Mouse (Mus musculus): ENCODE measurements around the gene Mindy1. TPM values are rescaled to one million over a fixed set of nuclear protein-coding genes. Genes with fewer than 3 reads are reported as not detected.

The Mindy1 gene
- polyA plus RNA-seq, 1 experiment from 2014 or later: 126 TPM

- no peaks in the 10 kb centered on the region for H3K79me2 ChIP-seq (ENCODE audit: inconsistent target)
- H3K36me3 ChIP-seq (ENCODE audit: inconsistent target): peaks cover 22% of the 10 kb centered on the region; the same call in 1 of the 2 replicates
- WGBS (ENCODE audit: missing documents): 95% methylated on average over 5 of the region's 5 CpGs
- H3K4me3 ChIP-seq (ENCODE audit: inconsistent target): no peak overlapping the region
- H3K27ac ChIP-seq: no peak overlapping the region
These were observed 30.8 kb upstream of the Mindy1 start for GRCm38 (mm10) chr3:95250361-95250760.

- no peak within 1 kb of the TSS for H3K27ac ChIP-seq
- 63% methylated on average over 7 of the region's 7 CpGs for WGBS (ENCODE audit: missing documents)
- peaks cover 26% of the 10 kb centered on the region; the same call in 1 of the 2 replicates for H3K36me3 ChIP-seq (ENCODE audit: inconsistent target)
- H3K79me2 ChIP-seq (ENCODE audit: inconsistent target): no peaks in the 10 kb centered on the region
- H3K4me3 ChIP-seq (ENCODE audit: inconsistent target): no peak within 1 kb of the TSS
These were observed 30.2 kb upstream of the Mindy1 start, which contains the start of gene Bnipl for GRCm38 (mm10) chr3:95250783-95251424. Gene Bnipl (minus strand): TSS chr3:95251193.

DNA sequence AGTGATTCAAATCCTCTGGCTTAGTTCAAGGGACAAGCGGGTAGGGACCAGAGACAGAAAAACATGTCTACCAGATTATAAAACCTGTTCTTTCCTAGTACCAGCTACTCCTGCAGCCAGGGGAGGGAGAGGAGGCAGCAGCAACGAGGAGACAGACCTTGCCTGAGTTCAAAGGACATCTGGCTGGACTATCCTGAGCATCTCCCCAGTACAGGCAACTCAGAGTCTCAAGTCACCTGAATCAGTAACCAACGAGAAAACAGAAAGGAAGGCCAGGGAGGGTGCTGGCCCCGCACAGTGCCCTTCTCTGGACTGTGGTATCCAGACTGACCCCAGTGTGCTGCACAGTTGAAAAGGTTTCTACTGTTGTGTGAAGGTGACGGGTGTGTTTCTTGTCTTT, 24.2 kb upstream of the Mindy1 start:
- Histone ChIP-seq H3K27ac (no peak overlapping the region), H3K79me2 (ENCODE audit: inconsistent target) (no peaks in the 10 kb centered on the region), H3K36me3 (ENCODE audit: inconsistent target) (peaks cover 65% of the 10 kb centered on the region), H3K4me3 (ENCODE audit: inconsistent target) (no peak overlapping the region)
- WGBS (ENCODE audit: missing documents): 92% methylated on average over 5 of the region's 5 CpGs

DNA sequence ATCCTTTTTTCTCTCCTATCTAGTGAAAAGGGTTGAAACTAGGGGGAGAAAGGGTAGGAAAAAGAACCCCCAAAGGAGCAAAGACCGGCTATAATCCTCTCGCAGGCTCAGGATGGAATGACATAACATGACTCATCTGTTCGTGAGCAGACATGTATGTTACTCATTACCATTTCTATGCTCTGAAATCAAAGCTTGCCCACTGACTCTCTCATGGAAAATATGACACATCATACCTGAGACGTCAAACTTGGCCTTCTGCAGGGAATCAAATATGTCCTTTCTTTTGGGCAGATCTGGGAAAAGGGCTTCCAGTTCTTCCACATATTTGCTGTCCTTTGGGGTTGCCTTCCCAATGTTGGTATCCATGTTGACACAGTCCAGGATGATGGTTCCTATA, 19.2 kb upstream of the Mindy1 start:
- Histone ChIP-seq H3K27ac (no peak overlapping the region), H3K79me2 (ENCODE audit: inconsistent target) (no peaks in the 10 kb centered on the region), H3K36me3 (ENCODE audit: inconsistent target) (peaks cover 41% of the 10 kb centered on the region), H3K4me3 (ENCODE audit: inconsistent target) (no peak overlapping the region)
- WGBS (ENCODE audit: missing documents): 91% methylated on average over 4 of the region's 4 CpGs

DNA sequence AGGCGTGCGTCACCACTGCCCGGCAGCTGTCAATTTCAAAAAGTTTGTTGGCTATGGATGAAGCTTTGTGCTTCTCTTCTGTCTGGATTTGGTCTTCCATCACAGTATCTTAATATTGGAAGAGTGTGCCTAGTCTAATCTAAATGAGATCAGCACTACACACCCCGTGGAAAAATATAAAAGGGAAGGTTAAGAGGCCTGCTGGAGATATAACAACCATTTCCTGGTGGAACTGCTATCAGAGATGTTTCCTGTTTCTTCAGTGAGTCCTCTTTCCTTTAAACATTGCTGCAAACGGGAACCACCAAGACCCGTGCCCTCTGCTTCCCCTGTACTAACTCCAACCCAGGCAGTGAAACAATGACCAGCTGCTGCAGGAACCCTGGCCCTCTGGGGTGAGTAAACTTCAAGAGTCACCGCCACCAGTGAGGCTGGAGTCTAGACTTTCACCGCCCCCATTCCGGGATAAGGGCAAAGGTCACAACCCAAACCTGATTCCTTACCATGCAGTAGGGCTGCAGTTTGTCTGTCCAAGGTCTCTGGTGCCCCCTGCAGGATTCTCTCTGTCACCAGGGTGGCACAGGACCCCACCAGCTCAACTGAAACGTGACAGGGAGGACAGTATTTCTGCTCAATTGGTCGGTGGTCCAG, 17.9 kb upstream of the Mindy1 start:
- Histone ChIP-seq H3K79me2 (ENCODE audit: inconsistent target) (no peaks in the 10 kb centered on the region), H3K27ac (peak overlapping the region; percentile 46), H3K36me3 (ENCODE audit: inconsistent target) (peaks cover 42% of the 10 kb centered on the region), H3K4me3 (ENCODE audit: inconsistent target) (no peak overlapping the region)
- 32% methylated on average over 11 of the region's 11 CpGs for WGBS (ENCODE audit: missing documents)

GRCm38 (mm10) chr3:95264724-95265123, 16.4 kb upstream of the Mindy1 start:
- no peaks in the 10 kb centered on the region; the same call in 1 of the 2 replicates for H3K79me2 ChIP-seq (ENCODE audit: inconsistent target)
- no peak overlapping the region for H3K4me3 ChIP-seq (ENCODE audit: inconsistent target)
- H3K36me3 ChIP-seq (ENCODE audit: inconsistent target): peaks cover 30% of the 10 kb centered on the region
- 87% methylated on average over 1 of the region's 1 CpGs for WGBS (ENCODE audit: missing documents)
- no peak overlapping the region for H3K27ac ChIP-seq

DNA sequence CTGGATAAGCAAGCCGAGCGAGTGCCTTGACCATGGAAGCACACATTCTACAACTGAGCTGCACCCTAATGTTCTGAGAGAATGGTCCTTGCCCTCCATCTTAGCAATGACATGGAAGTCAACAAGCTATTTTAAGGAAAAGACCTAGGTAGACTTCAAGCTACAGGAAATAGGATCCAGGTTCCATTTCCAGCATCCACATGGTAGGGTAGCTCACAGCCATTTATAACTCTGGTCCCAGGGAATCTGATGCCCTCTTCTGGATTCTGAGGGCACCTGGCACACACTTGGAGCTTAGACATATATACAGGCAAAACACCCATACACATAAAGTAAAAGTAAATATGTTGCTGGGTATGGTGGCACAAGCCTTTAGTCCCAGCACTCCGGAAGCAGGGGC, 15.1 kb upstream of the Mindy1 start:
- WGBS (ENCODE audit: missing documents): 94% methylated on average over 3 of the region's 3 CpGs
- Histone ChIP-seq H3K4me3 (ENCODE audit: inconsistent target) (no peak overlapping the region), H3K36me3 (ENCODE audit: inconsistent target) (peaks cover 30% of the 10 kb centered on the region), H3K79me2 (ENCODE audit: inconsistent target) (peaks cover 4% of the 10 kb centered on the region; the same call in 1 of the 2 replicates), H3K27ac (no peak overlapping the region)

GRCm38 (mm10) chr3:95267855-95268254, 13.3 kb upstream of the Mindy1 start:
- H3K79me2 ChIP-seq (ENCODE audit: inconsistent target): peaks cover 20% of the 10 kb centered on the region; the same call in 1 of the 2 replicates
- peaks cover 26% of the 10 kb centered on the region for H3K36me3 ChIP-seq (ENCODE audit: inconsistent target)
- H3K27ac ChIP-seq: no peak overlapping the region
- no peak overlapping the region for H3K4me3 ChIP-seq (ENCODE audit: inconsistent target)

GRCm38 (mm10) chr3:95269789-95270188, 11.4 kb upstream of the Mindy1 start:
- 98% methylated on average over 5 of the region's 5 CpGs for WGBS (ENCODE audit: missing documents)

DNA sequence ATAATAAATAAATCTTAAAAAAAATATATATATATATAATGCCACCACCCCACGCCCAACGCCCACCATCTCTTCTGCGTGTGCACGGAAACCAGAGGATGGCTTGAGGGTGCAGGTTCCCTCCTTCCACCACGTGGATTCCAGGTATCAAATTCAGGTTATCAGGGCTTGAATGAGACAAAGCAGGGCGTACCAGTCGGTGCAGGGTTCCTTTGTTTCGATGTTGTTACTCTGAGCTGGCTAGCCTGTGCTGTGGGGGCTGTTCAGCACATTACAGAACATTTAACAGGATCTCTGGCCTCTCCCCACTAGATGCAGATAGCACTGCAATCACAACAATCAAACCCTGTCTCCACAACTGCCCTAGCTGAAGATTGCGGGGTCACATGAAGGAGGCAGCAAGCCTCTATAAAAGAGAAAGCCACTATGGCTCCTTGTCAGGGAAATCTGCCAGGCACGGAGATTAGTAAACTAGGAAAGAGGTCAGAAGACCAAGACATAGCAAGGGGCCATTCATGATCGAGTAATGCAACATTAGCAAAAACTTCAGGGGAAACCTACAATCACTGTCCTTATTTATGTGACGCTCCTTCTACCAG, 10.3 kb upstream of the Mindy1 start:
- WGBS (ENCODE audit: missing documents): 97% methylated on average over 12 of the region's 12 CpGs
- Histone ChIP-seq H3K27ac (no peak overlapping the region), H3K79me2 (ENCODE audit: inconsistent target) (peaks cover 48% of the 10 kb centered on the region; the same call in 1 of the 2 replicates), H3K36me3 (ENCODE audit: inconsistent target) (peaks cover 26% of the 10 kb centered on the region), H3K4me3 (ENCODE audit: inconsistent target) (no peak overlapping the region)

More at GRCm38 (mm10) chr3:95269789-95270188, 11.4 kb upstream of the Mindy1 start:
- Histone ChIP-seq H3K36me3 (ENCODE audit: inconsistent target) (peaks cover 26% of the 10 kb centered on the region), H3K4me3 (ENCODE audit: inconsistent target) (no peak overlapping the region), H3K79me2 (ENCODE audit: inconsistent target) (peaks cover 37% of the 10 kb centered on the region; the same call in 1 of the 2 replicates), H3K27ac (no peak overlapping the region)

GRCm38 (mm10) chr3:95273471-95273870, 7.7 kb upstream of the Mindy1 start:
- Histone ChIP-seq H3K4me3 (ENCODE audit: inconsistent target) (no peak overlapping the region), H3K79me2 (ENCODE audit: inconsistent target) (peaks cover 74% of the 10 kb centered on the region; the same call in 1 of the 2 replicates), H3K36me3 (ENCODE audit: inconsistent target) (peaks cover 5% of the 10 kb centered on the region; the same call in 1 of the 2 replicates), H3K27ac (no peak overlapping the region)
- WGBS (ENCODE audit: missing documents): 98% methylated on average over 4 of the region's 5 CpGs

- Histone ChIP-seq H3K27ac (no peak overlapping the region), H3K79me2 (ENCODE audit: inconsistent target) (peaks cover 84% of the 10 kb centered on the region), H3K4me3 (ENCODE audit: inconsistent target) (no peak overlapping the region), H3K36me3 (ENCODE audit: inconsistent target) (0 out of 2 replicates have a peak, but pooled peaks cover 5% of the 10 kb centered on the region)
- 100% methylated on average over 2 of the region's 4 CpGs for WGBS (ENCODE audit: missing documents)
These were observed 6.7 kb upstream of the Mindy1 start for GRCm38 (mm10) chr3:95274453-95274852.

GRCm38 (mm10) chr3:95275161-95275560, 6.0 kb upstream of the Mindy1 start:
- peaks cover 91% of the 10 kb centered on the region for H3K79me2 ChIP-seq (ENCODE audit: inconsistent target)
- no peak overlapping the region for H3K27ac ChIP-seq
- no peaks in the 10 kb centered on the region for H3K36me3 ChIP-seq (ENCODE audit: inconsistent target)
- WGBS (ENCODE audit: missing documents): 62% methylated on average over 6 of the region's 6 CpGs
- H3K4me3 ChIP-seq (ENCODE audit: inconsistent target): no peak overlapping the region

- H3K79me2 ChIP-seq (ENCODE audit: inconsistent target): peaks cover 95% of the 10 kb centered on the region
- 44% methylated on average over 5 of the region's 5 CpGs for WGBS (ENCODE audit: missing documents)
- no peak overlapping the region for H3K4me3 ChIP-seq (ENCODE audit: inconsistent target)
- no peaks in the 10 kb centered on the region for H3K36me3 ChIP-seq (ENCODE audit: inconsistent target)
- no peak overlapping the region for H3K27ac ChIP-seq
These were observed 4.7 kb upstream of the Mindy1 start for GRCm38 (mm10) chr3:95276428-95276934.

- H3K27ac ChIP-seq: no peak overlapping the region
- 90% methylated on average over 1 of the region's 1 CpGs for WGBS (ENCODE audit: missing documents)
- H3K79me2 ChIP-seq (ENCODE audit: inconsistent target): peaks cover 89% of the 10 kb centered on the region
- no peak overlapping the region for H3K4me3 ChIP-seq (ENCODE audit: inconsistent target)
- no peaks in the 10 kb centered on the region for H3K36me3 ChIP-seq (ENCODE audit: inconsistent target)
These were observed 4.0 kb upstream of the Mindy1 start for GRCm38 (mm10) chr3:95277149-95277551.

Data from macrophage (primary cell).